Mouse (Mus musculus) cerebellum, postnatal 10 days (tissue): ENCODE results near the gene Sept9.

ENCODE experiments used
- DNase-seq, 2 experiments: peaks; one replicate each; pipeline ENCODE4 v3.0.0; 2021; ENCODE audit warnings: mixed read lengths in 2 of 2

Sept9 gene

GRCm38 (mm10) chr11:117222899-117223298, 23.4 kb downstream of the Sept9 start:
- no peak for DNase-seq

- no peak for DNase-seq
Observed at GRCm38 (mm10) chr11:117224804-117225203, 25.3 kb downstream of the Sept9 start.

GRCm38 (mm10) chr11:117225531-117226213, 26.2 kb downstream of the Sept9 start:
- peak; percentile 54 to 58 for DNase-seq

GRCm38 (mm10) chr11:117226214-117226535, 26.7 kb downstream of the Sept9 start:
- DNase-seq, result peak; percentile 64 to 66

GRCm38 (mm10) chr11:117228139-117228538, 28.7 kb downstream of the Sept9 start:
- no peak for DNase-seq

GRCm38 (mm10) chr11:117231551-117231950, 32.1 kb downstream of the Sept9 start:
- peak in 1 of 2 experiments; percentile 27 for DNase-seq

GRCm38 (mm10) chr11:117232032-117232431, 32.6 kb downstream of the Sept9 start:
- DNase-seq, result peak in 1 of 2 experiments; percentile 65

GRCm38 (mm10) chr11:117232886-117233458, 33.5 kb downstream of the Sept9 start:
- DNase-seq, result no peak

- DNase-seq, result no peak
Observed at GRCm38 (mm10) chr11:117233818-117234217, 34.4 kb downstream of the Sept9 start.

- peak; percentile 74 to 79 for DNase-seq
Observed at GRCm38 (mm10) chr11:117235086-117235897, 35.8 kb downstream of the Sept9 start.

- DNase-seq, result peak; percentile 47 to 52
Observed at GRCm38 (mm10) chr11:117235898-117236459, 36.5 kb downstream of the Sept9 start.

GRCm38 (mm10) chr11:117238169-117238568, 38.7 kb downstream of the Sept9 start:
- DNase-seq, result peak; percentile 95 to 98

GRCm38 (mm10) chr11:117239617-117240016, 40.2 kb downstream of the Sept9 start:
- DNase-seq, result no peak

GRCm38 (mm10) chr11:117240322-117240721, 40.9 kb downstream of the Sept9 start:
- DNase-seq, result no peak

GRCm38 (mm10) chr11:117240861-117241738, 41.6 kb downstream of the Sept9 start:
- no peak for DNase-seq

GRCm38 (mm10) chr11:117242339-117243084, 43.1 kb downstream of the Sept9 start:
- DNase-seq, result no peak

GRCm38 (mm10) chr11:117243536-117244290, 44.3 kb downstream of the Sept9 start:
- DNase-seq, result no peak

- DNase-seq, result no peak
Observed at GRCm38 (mm10) chr11:117245041-117245725, 45.7 kb downstream of the Sept9 start.

GRCm38 (mm10) chr11:117245846-117246245, 46.4 kb downstream of the Sept9 start:
- DNase-seq, result no peak

GRCm38 (mm10) chr11:117246286-117246685, 46.8 kb downstream of the Sept9 start:
- DNase-seq, result no peak
